Mouse (Mus musculus) G1E-ER4 (cell line): Measurements from ENCODE around the gene Commd1. TPM values are rescaled to one million over a fixed set of nuclear protein-coding genes. Genes with fewer than 3 reads are reported as not detected.

Experiments used
- GATA1 ChIP-seq: IDR thresholded peaks from one replicate; pipeline ENCODE4 v1.8.0; 2012; ENCODE audit warnings: low read length, inconsistent platforms
- polyA plus RNA-seq: library from polyadenylated mRNA; stranded (reverse); fragments of >175 nt; gene quantifications from 2 replicates; pipeline ENCODE4 v1.2.3, GENCODE M21; 2012

Commd1 gene
- polyA plus RNA-seq, 1 experiment, result 29.9 TPM

- TF ChIP-seq GATA1, result no peak
Observed at GRCm38 (mm10) chr11:22972746-22973526, 9.2 kb downstream of the Commd1 start.

- TF ChIP-seq GATA1, result peak; percentile 98
Observed at GRCm38 (mm10) chr11:22971835-22972709, 10.1 kb downstream of the Commd1 start, which contains the start of gene Zrsr1. Gene Zrsr1 (plus strand): TSS chr11:22972005.

GRCm38 (mm10) chr11:22970546-22970945 lies 11.6 kb downstream of the Commd1 start:
- TF ChIP-seq GATA1, result no peak

GRCm38 (mm10) chr11:22969486-22969885 lies 12.7 kb downstream of the Commd1 start:
- TF ChIP-seq GATA1, result no peak

- TF ChIP-seq GATA1, result no peak
Observed at GRCm38 (mm10) chr11:22965503-22965902, 16.7 kb downstream of the Commd1 start.

GRCm38 (mm10) chr11:22964401-22964800 lies 17.8 kb downstream of the Commd1 start:
- no peak for TF ChIP-seq GATA1

GRCm38 (mm10) chr11:22962101-22962500 lies 20.1 kb downstream of the Commd1 start:
- no peak for TF ChIP-seq GATA1

- TF ChIP-seq GATA1, result no peak
Observed at GRCm38 (mm10) chr11:22957791-22958374, 24.3 kb downstream of the Commd1 start.

GRCm38 (mm10) chr11:22956830-22957229 lies 25.4 kb downstream of the Commd1 start:
- TF ChIP-seq GATA1, result no peak

GRCm38 (mm10) chr11:22956346-22956745 lies 25.8 kb downstream of the Commd1 start:
- no peak for TF ChIP-seq GATA1

- TF ChIP-seq GATA1, result no peak
Observed at GRCm38 (mm10) chr11:22952668-22953067, 29.5 kb downstream of the Commd1 start.

GRCm38 (mm10) chr11:22950131-22950530 lies 32.1 kb downstream of the Commd1 start:
- TF ChIP-seq GATA1, result no peak

GRCm38 (mm10) chr11:22949101-22949500 lies 33.1 kb downstream of the Commd1 start:
- no peak for TF ChIP-seq GATA1

GRCm38 (mm10) chr11:22938983-22939382 lies 43.2 kb downstream of the Commd1 start:
- no peak for TF ChIP-seq GATA1

GRCm38 (mm10) chr11:22937716-22938316 lies 44.4 kb downstream of the Commd1 start:
- no peak for TF ChIP-seq GATA1

- no peak for TF ChIP-seq GATA1
Observed at GRCm38 (mm10) chr11:22936446-22937125, 45.6 kb downstream of the Commd1 start.
